Mouse (Mus musculus): Measurements from ENCODE around the gene Gldc. TPM values are rescaled to one million over a fixed set of nuclear protein-coding genes. Genes with fewer than 3 reads are reported as not detected.

Gldc gene
- polyA plus RNA-seq, 1 experiment from 2014 or later: 20.9 TPM

- no peaks in the 10 kb centered on the region for H3K36me3 ChIP-seq
- no peak overlapping the region for H3K4me2 ChIP-seq (replicated peaks)
- no peak overlapping the region for H3K9ac ChIP-seq
- H3K4me1 ChIP-seq: no peaks in the 10 kb centered on the region
- no peak overlapping the region for H3K4me3 ChIP-seq
- no peaks in the 10 kb centered on the region for H3K27me3 ChIP-seq (replicated peaks)
- ATAC-seq (ENCODE audit: low FRiP score, low read depth): no peak
- whole genome bisulfite sequencing: 95% methylated on average over 2 of the region's 2 CpGs
- peaks cover 11% of the 10 kb centered on the region; the same call in 1 of the 2 replicates for H3K9me3 ChIP-seq
- no peak overlapping the region for H3K27ac ChIP-seq
Observed at GRCm38 (mm10) chr19:30185536-30185935, 10.3 kb upstream of the Gldc start.

GRCm38 (mm10) chr19:30179979-30180378 is 4.8 kb upstream of the Gldc start:
- Histone ChIP-seq H3K4me3 (no peak overlapping the region), H3K27me3 (replicated peaks) (no peaks in the 10 kb centered on the region), H3K36me3 (no peaks in the 10 kb centered on the region), H3K9ac (no peak overlapping the region), H3K9me3 (no peaks in the 10 kb centered on the region), H3K4me1 (0 out of 2 replicates have a peak, but pooled peaks cover 4% of the 10 kb centered on the region), H3K4me2 (replicated peaks) (no peak overlapping the region), H3K27ac (no peak overlapping the region)
- 92% methylated on average over 1 of the region's 1 CpGs for WGBS
- no peak for ATAC-seq (ENCODE audit: low FRiP score, low read depth)

GRCm38 (mm10) chr19:30174074-30174670 is 1.1 kb downstream of the Gldc start:
- WGBS: 2% methylated on average over 15 of the region's 15 CpGs
- no peaks in the 10 kb centered on the region for H3K36me3 ChIP-seq
- no peaks in the 10 kb centered on the region for H3K9me3 ChIP-seq
- peaks cover 9% of the 10 kb centered on the region for H3K4me1 ChIP-seq
- no peak overlapping the region for H3K27ac ChIP-seq
- no peaks in the 10 kb centered on the region for H3K27me3 ChIP-seq (replicated peaks)
- H3K4me3 ChIP-seq: peak overlapping the region; percentile 70
- peak overlapping the region; percentile 71; the same call in 1 of the 2 replicates for H3K9ac ChIP-seq
- H3K4me2 ChIP-seq (replicated peaks): peak overlapping the region; percentile 99
- ATAC-seq (ENCODE audit: low FRiP score, low read depth): no peak

GRCm38 (mm10) chr19:30171346-30172055 is 3.7 kb downstream of the Gldc start:
- no peak for ATAC-seq (ENCODE audit: low FRiP score, low read depth)
- Histone ChIP-seq H3K36me3 (no peaks in the 10 kb centered on the region), H3K9ac (no peak overlapping the region), H3K4me2 (replicated peaks) (no peak overlapping the region), H3K9me3 (no peaks in the 10 kb centered on the region), H3K4me1 (peaks cover 9% of the 10 kb centered on the region), H3K27me3 (replicated peaks) (no peaks in the 10 kb centered on the region), H3K4me3 (no peak overlapping the region), H3K27ac (no peak overlapping the region)
- WGBS: 87% methylated on average over 8 of the region's 8 CpGs

- no peak overlapping the region for H3K27ac ChIP-seq
- H3K27me3 ChIP-seq (replicated peaks): no peaks in the 10 kb centered on the region
- H3K9me3 ChIP-seq: no peaks in the 10 kb centered on the region
- WGBS: 91% methylated on average over 6 of the region's 6 CpGs
- H3K4me1 ChIP-seq: peaks cover 7% of the 10 kb centered on the region
- H3K4me2 ChIP-seq (replicated peaks): no peak overlapping the region
- no peak overlapping the region for H3K4me3 ChIP-seq
- H3K36me3 ChIP-seq: no peaks in the 10 kb centered on the region
- H3K9ac ChIP-seq: no peak overlapping the region
- no peak for ATAC-seq (ENCODE audit: low FRiP score, low read depth)
Observed at GRCm38 (mm10) chr19:30170319-30170718, 4.9 kb downstream of the Gldc start.

GRCm38 (mm10) chr19:30166801-30167505 is 8.3 kb downstream of the Gldc start:
- Histone ChIP-seq H3K27ac (no peak overlapping the region), H3K9me3 (no peaks in the 10 kb centered on the region), H3K9ac (no peak overlapping the region), H3K36me3 (no peaks in the 10 kb centered on the region), H3K27me3 (replicated peaks) (no peaks in the 10 kb centered on the region), H3K4me2 (replicated peaks) (no peak overlapping the region), H3K4me1 (no peaks in the 10 kb centered on the region), H3K4me3 (no peak overlapping the region)
- ATAC-seq (ENCODE audit: low FRiP score, low read depth): no peak
- 94% methylated on average over 20 of the region's 20 CpGs for WGBS

- H3K9me3 ChIP-seq: no peaks in the 10 kb centered on the region
- H3K4me3 ChIP-seq: no peak overlapping the region
- no peaks in the 10 kb centered on the region for H3K27me3 ChIP-seq (replicated peaks)
- 92% methylated on average over 2 of the region's 2 CpGs for WGBS
- H3K9ac ChIP-seq: no peak overlapping the region
- H3K36me3 ChIP-seq: no peaks in the 10 kb centered on the region
- H3K4me2 ChIP-seq (replicated peaks): no peak overlapping the region
- H3K4me1 ChIP-seq: no peaks in the 10 kb centered on the region
- ATAC-seq (ENCODE audit: low FRiP score, low read depth): no peak
- no peak overlapping the region for H3K27ac ChIP-seq
Observed at GRCm38 (mm10) chr19:30164228-30164627, 11.0 kb downstream of the Gldc start.

GRCm38 (mm10) chr19:30162808-30163207 is 12.4 kb downstream of the Gldc start:
- no peak overlapping the region for H3K9ac ChIP-seq
- no peaks in the 10 kb centered on the region for H3K4me1 ChIP-seq
- WGBS: 68% methylated on average over 5 of the region's 5 CpGs
- H3K27ac ChIP-seq: no peak overlapping the region
- no peak for ATAC-seq (ENCODE audit: low FRiP score, low read depth)
- H3K4me3 ChIP-seq: no peak overlapping the region
- no peaks in the 10 kb centered on the region for H3K36me3 ChIP-seq
- H3K27me3 ChIP-seq (replicated peaks): no peaks in the 10 kb centered on the region
- H3K9me3 ChIP-seq: no peaks in the 10 kb centered on the region
- no peak overlapping the region for H3K4me2 ChIP-seq (replicated peaks)

GRCm38 (mm10) chr19:30160021-30160420 is 15.2 kb downstream of the Gldc start:
- no peak overlapping the region for H3K27ac ChIP-seq
- no peak overlapping the region for H3K4me3 ChIP-seq
- H3K4me1 ChIP-seq: peaks cover 10% of the 10 kb centered on the region
- WGBS: 56% methylated on average over 2 of the region's 2 CpGs
- ATAC-seq (ENCODE audit: low FRiP score, low read depth): no peak
- H3K36me3 ChIP-seq: no peaks in the 10 kb centered on the region
- H3K9me3 ChIP-seq: no peaks in the 10 kb centered on the region
- no peak overlapping the region for H3K9ac ChIP-seq
- no peak overlapping the region for H3K4me2 ChIP-seq (replicated peaks)
- H3K27me3 ChIP-seq (replicated peaks): no peaks in the 10 kb centered on the region

- Histone ChIP-seq H3K4me3 (no peak overlapping the region), H3K27me3 (replicated peaks) (no peaks in the 10 kb centered on the region), H3K4me2 (replicated peaks) (no peak overlapping the region), H3K9me3 (no peaks in the 10 kb centered on the region), H3K36me3 (no peaks in the 10 kb centered on the region), H3K27ac (no peak overlapping the region), H3K4me1 (peaks cover 19% of the 10 kb centered on the region), H3K9ac (no peak overlapping the region)
- 87% methylated on average over 4 of the region's 4 CpGs for WGBS
- no peak for ATAC-seq (ENCODE audit: low FRiP score, low read depth)
Observed at GRCm38 (mm10) chr19:30158189-30158588, 17.0 kb downstream of the Gldc start.

GRCm38 (mm10) chr19:30157031-30157687 is 18.1 kb downstream of the Gldc start:
- no peaks in the 10 kb centered on the region for H3K27me3 ChIP-seq (replicated peaks)
- WGBS: 27% methylated on average over 12 of the region's 12 CpGs
- H3K9ac ChIP-seq: no peak overlapping the region
- no peak overlapping the region for H3K27ac ChIP-seq
- no peaks in the 10 kb centered on the region for H3K36me3 ChIP-seq
- peak overlapping the region; percentile 33 for H3K4me2 ChIP-seq (replicated peaks)
- H3K9me3 ChIP-seq: no peaks in the 10 kb centered on the region
- no peak overlapping the region for H3K4me3 ChIP-seq
- ATAC-seq (ENCODE audit: low FRiP score, low read depth): 0 out of 2 replicates have a peak, but pooled peaks have one; percentile 57
- peaks cover 19% of the 10 kb centered on the region for H3K4me1 ChIP-seq

- 12% methylated on average over 3 of the region's 3 CpGs for WGBS
- Histone ChIP-seq H3K27me3 (replicated peaks) (no peaks in the 10 kb centered on the region), H3K4me3 (no peak overlapping the region), H3K9me3 (no peaks in the 10 kb centered on the region), H3K27ac (no peak overlapping the region), H3K4me1 (peaks cover 19% of the 10 kb centered on the region), H3K36me3 (no peaks in the 10 kb centered on the region; the same call in 1 of the 2 replicates), H3K9ac (no peak overlapping the region), H3K4me2 (replicated peaks) (no peak overlapping the region)
- peak; percentile 71 for ATAC-seq (ENCODE audit: low FRiP score, low read depth)
Observed at GRCm38 (mm10) chr19:30153729-30154128, 21.5 kb downstream of the Gldc start.
